Mouse (Mus musculus) lung, adult 2 months (tissue): ENCODE data around the gene Hist1h2bj. TPM values are rescaled to one million over a fixed set of nuclear protein-coding genes. Genes with fewer than 3 reads are reported as not detected.
"Not testable (repeated sequence)": the region's sequence is repeated elsewhere in the genome, so short reads cannot be mapped to it uniquely, and the experiment has no call there.

Source experiments
- DNase-seq: peaks from one replicate; pipeline ENCODE4 v3.0.0; 2022
- H3K4me1 ChIP-seq: fragments of 200-500 bp; 2 replicates; pipeline ENCODE4 v1.6.1; 2011; ENCODE audit warnings: low read length; ENCODE audit not compliant: control insufficient read depth, insufficient read depth
- H3K4me3 ChIP-seq: fragments of 200-500 bp; replicated peaks from 2 replicates; pipeline ENCODE3; 2011; ENCODE audit warnings: low read depth, mild to moderate bottlenecking, control low read depth, low read length; ENCODE audit errors: extremely low read depth
- CTCF ChIP-seq: fragments of 200-500 bp; IDR thresholded peaks from 2 replicates; pipeline ENCODE4 v1.5.1; 2011; ENCODE audit warnings: mild to moderate bottlenecking, low read length, control low read depth; ENCODE audit not compliant: insufficient read depth
- POLR2A ChIP-seq: fragments of 200-500 bp; IDR thresholded peaks from 2 replicates; pipeline ENCODE4 v1.6.1; 2011; ENCODE audit warnings: low read depth, mild to moderate bottlenecking, control low read depth, low read length, borderline replicate concordance; ENCODE audit errors: extremely low read depth
- WGBS: fragments of 180-500 bp; shearing (Covaris S2); methylation state at CpG from one replicate; pipeline ENCODE4 v1.1.7; 2018; 5-methylcytosine and 5-hydroxymethylcytosine counted together
- polyA plus RNA-seq: library from polyadenylated mRNA; depleted of rRNA; stranded (reverse); fragments of >200 nt; gene quantifications from 2 replicates; pipeline ENCODE4 v1.2.3, GENCODE M21; 2012

Hist1h2bj gene
- polyA plus RNA-seq, 1 experiment, result 3.5 TPM

DNA sequence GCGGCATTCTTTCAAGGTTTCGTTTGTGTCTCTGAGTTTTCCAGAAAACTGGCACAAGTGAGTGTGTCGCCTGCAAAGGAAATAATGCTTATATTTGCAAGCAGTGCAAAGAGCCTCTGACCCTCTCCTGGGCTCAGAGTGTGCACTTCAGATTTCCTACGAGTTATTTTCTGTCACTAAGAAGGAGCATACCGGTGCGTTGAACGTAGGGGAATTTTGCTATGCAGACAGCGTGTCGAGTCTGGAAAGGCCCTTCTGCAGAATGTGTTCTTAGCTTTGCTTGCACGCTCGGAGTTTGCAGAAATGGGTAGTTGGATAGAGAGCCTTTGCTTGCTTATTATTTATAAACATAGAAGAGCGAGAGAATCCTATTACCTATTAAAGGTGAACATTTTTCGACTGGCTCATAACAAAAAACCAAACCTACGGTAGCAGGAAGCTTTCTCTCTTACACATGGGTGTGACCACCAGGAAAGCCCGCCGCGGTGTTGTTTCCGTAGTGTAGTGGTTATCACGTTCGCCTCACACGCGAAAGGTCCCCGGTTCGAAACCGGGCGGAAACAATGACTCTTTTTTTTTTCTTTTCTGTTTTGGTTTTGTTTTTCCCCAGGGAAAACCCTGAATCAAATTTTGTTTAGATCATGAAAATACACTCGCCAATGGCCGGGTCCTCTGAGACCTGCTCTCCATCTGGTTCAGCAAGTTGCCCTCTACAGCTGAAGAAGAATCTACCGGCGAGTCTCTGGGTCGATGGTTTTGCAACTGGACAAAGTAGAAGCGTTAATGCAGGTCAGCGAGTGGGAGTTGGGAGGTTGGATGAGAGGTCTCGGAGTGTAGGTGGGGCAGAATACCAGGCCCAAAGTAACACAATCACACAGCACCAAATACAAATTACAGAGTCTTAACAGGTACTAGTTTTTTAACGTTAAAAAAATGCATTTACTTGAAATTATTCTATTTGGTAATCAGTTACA, 16.7 kb upstream of the Hist1h2bj start:
- Histone ChIP-seq H3K4me1 (peaks cover 3% of the 10 kb centered on the region), H3K4me3 (peak overlapping the region; percentile 64)
- 3% methylated on average over 35 of the region's 35 CpGs for WGBS
- TF ChIP-seq POLR2A, result no peak
- no peak for TF ChIP-seq CTCF
- peak; percentile 78 for DNase-seq

DNA sequence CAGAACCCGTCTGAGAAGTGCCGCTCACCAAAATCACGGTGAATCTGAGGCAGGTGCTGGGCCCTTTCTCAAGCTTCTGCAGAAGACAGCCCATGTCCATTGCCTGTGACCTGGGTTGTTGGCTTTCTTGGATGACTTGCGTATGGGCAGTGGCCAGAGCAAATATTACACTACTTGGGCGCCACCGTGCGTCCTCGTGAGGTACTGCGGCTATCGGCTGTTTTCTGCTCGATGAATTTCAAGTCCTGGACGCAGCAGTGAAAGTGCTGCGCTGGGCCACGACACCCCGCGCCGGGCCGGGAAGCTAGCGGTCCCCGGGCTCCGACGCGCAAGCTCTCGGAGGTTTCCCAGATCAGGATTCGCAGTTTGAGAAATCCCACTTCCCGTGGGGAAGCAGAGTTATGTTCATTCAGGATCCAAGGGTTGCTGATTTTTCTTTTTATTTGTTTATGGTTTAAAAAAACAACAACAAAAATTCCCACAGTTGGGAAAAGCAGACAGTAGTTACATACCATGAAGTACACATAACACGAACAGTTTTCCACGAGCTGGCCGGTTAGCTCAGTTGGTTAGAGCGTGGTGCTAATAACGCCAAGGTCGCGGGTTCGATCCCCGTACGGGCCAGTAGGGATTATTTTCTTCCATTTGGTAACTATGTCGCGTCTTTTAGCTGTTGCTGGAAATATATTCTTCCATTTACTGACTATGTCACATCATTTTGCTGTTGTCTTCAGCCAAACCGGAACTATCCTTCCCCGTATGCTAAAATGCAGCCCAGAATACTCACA, 14.1 kb upstream of the Hist1h2bj start:
- TF ChIP-seq CTCF, result peak; percentile 97
- no peak for TF ChIP-seq POLR2A
- 1% methylated on average over 40 of the region's 40 CpGs for WGBS
- DNase-seq, result peak; percentile 93
- Histone ChIP-seq H3K4me1 (peaks cover 3% of the 10 kb centered on the region), H3K4me3 (peak overlapping the region; percentile 60)

- 56% methylated on average over 8 of the region's 8 CpGs for WGBS
- no peak overlapping the region for H3K4me3 ChIP-seq
- TF ChIP-seq POLR2A (no peak), CTCF (no peak)
- peaks cover 3% of the 10 kb centered on the region for H3K4me1 ChIP-seq
- no peak for DNase-seq
Measured at GRCm38 (mm10) chr13:22029928-22030327, 13.1 kb upstream of the Hist1h2bj start.

- DNase-seq, result no peak
- peak; percentile 23; the same call in 1 of the 2 replicates for TF ChIP-seq CTCF
- TF ChIP-seq POLR2A, result no peak
- 9% methylated on average over 4 of the region's 4 CpGs for WGBS
Measured at GRCm38 (mm10) chr13:22030493-22030892, 12.5 kb upstream of the Hist1h2bj start.

DNA sequence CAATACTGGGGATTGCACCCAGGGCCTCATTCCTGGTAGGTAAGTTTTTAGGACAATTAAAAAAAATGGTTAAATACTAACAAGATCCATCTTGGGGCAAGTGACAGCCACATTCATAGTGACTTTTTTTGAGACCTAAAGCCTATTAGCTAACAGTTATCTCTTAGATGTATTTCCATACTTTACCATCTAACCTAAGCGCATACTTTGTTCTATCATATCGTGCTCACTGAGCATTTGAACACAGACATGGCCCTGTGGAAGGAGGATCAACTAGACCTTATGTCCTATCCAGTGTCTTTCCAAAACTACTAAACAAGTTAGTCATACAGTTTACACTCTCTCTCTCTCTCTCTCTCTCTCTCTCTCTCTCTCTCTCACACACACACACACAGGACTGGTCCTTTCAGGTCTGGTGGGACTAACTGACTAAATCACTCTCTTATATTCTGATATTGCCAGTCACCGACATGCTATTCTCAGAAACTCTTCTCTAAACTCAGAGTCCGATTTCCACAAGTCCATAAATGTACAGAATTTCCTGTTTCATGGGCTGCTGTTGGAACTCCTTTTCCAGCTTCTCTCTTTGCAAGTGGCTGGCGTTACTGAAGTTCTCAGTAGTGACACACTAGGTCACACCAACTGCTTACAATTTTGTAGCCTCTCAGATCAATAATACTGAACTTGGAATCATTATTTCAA, 9.1 kb upstream of the Hist1h2bj start:
- TF ChIP-seq POLR2A, result no peak
- TF ChIP-seq CTCF, result no peak
- 44% methylated on average over 5 of the region's 5 CpGs for WGBS
- no peak for DNase-seq
- Histone ChIP-seq H3K4me1 (peaks cover 3% of the 10 kb centered on the region), H3K4me3 (no peak overlapping the region)

More at GRCm38 (mm10) chr13:22030493-22030892, 12.5 kb upstream of the Hist1h2bj start:
- Histone ChIP-seq H3K4me3 (no peak overlapping the region), H3K4me1 (peaks cover 3% of the 10 kb centered on the region)

DNA sequence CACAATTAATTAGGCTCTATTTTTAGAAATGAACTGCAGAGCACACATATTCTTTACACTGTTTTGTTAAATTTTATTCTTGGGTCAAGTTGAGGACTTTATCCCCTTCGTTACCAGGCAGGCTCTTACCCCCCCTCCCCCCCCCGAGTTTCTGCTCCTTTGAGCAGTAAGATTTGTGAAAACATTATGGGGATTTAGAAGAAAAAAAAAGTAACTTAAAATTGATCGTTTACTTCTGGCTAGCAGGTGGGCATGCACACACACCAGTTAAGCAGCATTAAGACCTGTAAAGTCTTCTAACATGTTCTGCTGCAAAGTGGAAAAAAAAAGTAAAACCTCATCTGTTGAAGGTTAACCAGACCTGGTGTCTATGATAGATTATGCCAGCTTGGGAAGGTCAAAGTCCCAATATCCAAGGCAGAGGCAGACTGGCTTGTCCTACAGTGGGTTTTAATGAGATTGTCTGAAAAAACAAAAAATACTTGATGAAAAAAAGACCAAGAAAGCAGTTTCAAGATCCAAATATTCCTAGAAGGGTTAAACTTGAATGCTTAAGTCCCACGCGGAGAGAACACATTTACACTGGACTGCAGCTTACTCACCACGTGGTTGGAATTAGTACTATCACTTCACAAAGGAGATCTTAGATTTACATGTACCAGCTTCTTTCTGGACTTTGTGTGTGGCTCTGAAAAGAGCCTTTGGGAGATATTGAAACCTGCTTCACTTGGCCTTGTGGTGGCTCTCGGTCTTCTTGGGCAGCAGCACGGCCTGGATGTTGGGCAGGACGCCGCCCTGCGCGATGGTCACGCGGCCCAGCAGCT, 8.4 kb upstream of the Hist1h2bj start:
- DNase-seq, result no peak
- Histone ChIP-seq H3K4me1 (no peaks in the 10 kb centered on the region; the same call in 1 of the 2 replicates), H3K4me3 (no peak overlapping the region)
- 2% methylated on average over 14 of the region's 14 CpGs for WGBS
- TF ChIP-seq CTCF (no peak), POLR2A (no peak)

GRCm38 (mm10) chr13:22035267-22036148, 7.5 kb upstream of the Hist1h2bj start, which contains the start of the genes Hist1h2ah and Hist1h2bk:
Hist1h2ah (minus strand) TSS chr13:22035568.
Hist1h2bk (plus strand) TSS chr13:22035870.
- peak within 1 kb of the TSS; percentile 60 for H3K4me3 ChIP-seq
- under 1% methylated on average over 33 of the region's 69 CpGs for WGBS
- peak; percentile 60 for DNase-seq

More at GRCm38 (mm10) chr13:22035267-22036148, 7.5 kb upstream of the Hist1h2bj start, which contains the start of the genes Hist1h2ah and Hist1h2bk:
- not testable (repeated sequence) for H3K4me1 ChIP-seq
